ENCODE assay signal across 9 mouse cellular contexts in genomic region chr1:59163030-59163461, GRCm38 (mm10). TPM values are rescaled to one million over a fixed set of nuclear protein-coding genes. Genes with fewer than 3 reads are reported as not detected.
DNase-seq lines count a peak whose midpoint lies in the region; ATAC-seq and TF ChIP-seq lines count a peak whose summit lies in the region.
"Had no signal": no experiment of that assay in that cellular context is flagged by ENCODE, and none has a peak within 500 bp of the region (broad histone marks: within the 10 kb centered on the region; RNA-seq: fewer than 3 reads in every experiment).

Gene Mpp4 (minus strand): TSS chr1:59163389.

- ATAC-seq in midbrain, embryonic 11.5 days (ENCODE audit: low FRiP score): no peak
- no peak for ATAC-seq in midbrain, embryonic 14.5 days (ENCODE audit: low FRiP score, low TSS enrichment)
- ATAC-seq in limb, embryonic 14.5 days (ENCODE audit: low FRiP score, low read depth): no peak

- H3K9me3 ChIP-seq in midbrain, embryonic 11.5 days (ENCODE audit: control insufficient read depth, low read length): no peaks in the 10 kb centered on the region
- no peaks in the 10 kb centered on the region for H3K9me3 ChIP-seq in midbrain, embryonic 14.5 days (ENCODE audit: control insufficient read depth, low read length)
- H3K9me3 ChIP-seq in limb, embryonic 14.5 days (ENCODE audit: control insufficient read depth, low read length): no peaks in the 10 kb centered on the region

- 23% methylated on average over 12 of the region's 12 CpGs for whole genome bisulfite sequencing in midbrain, embryonic 11.5 days
- 27% methylated on average over 12 of the region's 12 CpGs for WGBS in midbrain, embryonic 14.5 days
- 62% methylated on average over 12 of the region's 12 CpGs for WGBS in limb, embryonic 14.5 days

- peaks cover 4% of the 10 kb centered on the region for H3K4me1 ChIP-seq in midbrain, embryonic 11.5 days (ENCODE audit: control insufficient read depth, insufficient read depth, low read length)
- no peaks in the 10 kb centered on the region for H3K4me1 ChIP-seq in midbrain, embryonic 14.5 days (ENCODE audit: control insufficient read depth, insufficient read depth, low read length)
- peaks cover 6% of the 10 kb centered on the region; the same call in 1 of the 2 replicates for H3K4me1 ChIP-seq in limb, embryonic 14.5 days (ENCODE audit: control insufficient read depth, insufficient read depth, low read length)

- H3K27ac ChIP-seq in midbrain, embryonic 11.5 days (ENCODE audit: low read depth, low read length): no peak within 1 kb of the TSS
- no peak within 1 kb of the TSS; the same call in 1 of the 2 replicates for H3K27ac ChIP-seq in midbrain, embryonic 14.5 days (replicated peaks; ENCODE audit: low read depth, low read length)
- 0 out of 2 replicates have a peak within 1 kb of the TSS, but pooled peaks have one; percentile 13 for H3K27ac ChIP-seq in limb, embryonic 14.5 days (replicated peaks; ENCODE audit: low read depth, low read length)

- peak within 1 kb of the TSS; percentile 36; the same call in 1 of the 2 replicates for H3K9ac ChIP-seq in midbrain, embryonic 11.5 days (ENCODE audit: low read length)
- no peak within 1 kb of the TSS for H3K9ac ChIP-seq in midbrain, embryonic 14.5 days (replicated peaks; ENCODE audit: low read length)
- H3K9ac ChIP-seq in limb, embryonic 14.5 days (ENCODE audit: low read depth, low read length, severe bottlenecking): no peak within 1 kb of the TSS
- H3K9ac ChIP-seq: lung, embryonic 14.5 days had no signal

- no peaks in the 10 kb centered on the region; the same call in 1 of the 2 replicates for H3K36me3 ChIP-seq in midbrain, embryonic 11.5 days (ENCODE audit: control insufficient read depth, insufficient read depth, low read length)
- peaks cover 40% of the 10 kb centered on the region for H3K36me3 ChIP-seq in midbrain, embryonic 14.5 days (ENCODE audit: control insufficient read depth, insufficient read depth, low read length)
- peaks cover 28% of the 10 kb centered on the region for H3K36me3 ChIP-seq in limb, embryonic 14.5 days (ENCODE audit: control insufficient read depth, insufficient read depth, low read length)

- no peak within 1 kb of the TSS for H3K4me3 ChIP-seq in midbrain, embryonic 11.5 days (ENCODE audit: low read depth, low read length)
- no peak within 1 kb of the TSS for H3K4me3 ChIP-seq in midbrain, embryonic 14.5 days (replicated peaks; ENCODE audit: low read depth, low read length)
- H3K4me3 ChIP-seq in limb, embryonic 14.5 days (replicated peaks; ENCODE audit: low read length): no peak within 1 kb of the TSS

- H3K27me3 ChIP-seq in midbrain, embryonic 11.5 days (ENCODE audit: control insufficient read depth, insufficient read depth, low read length): no peaks in the 10 kb centered on the region
- no peaks in the 10 kb centered on the region for H3K27me3 ChIP-seq in midbrain, embryonic 14.5 days (ENCODE audit: control insufficient read depth, insufficient read depth, low read length)
- H3K27me3 ChIP-seq in limb, embryonic 14.5 days (ENCODE audit: control insufficient read depth, insufficient read depth, low read length): no peaks in the 10 kb centered on the region

- no peak within 1 kb of the TSS for H3K4me2 ChIP-seq in midbrain, embryonic 11.5 days
- H3K4me2 ChIP-seq in midbrain, embryonic 14.5 days (ENCODE audit: low read length): no peak within 1 kb of the TSS
- H3K4me2 ChIP-seq in limb, embryonic 14.5 days (replicated peaks; ENCODE audit: low read depth, low read length, severe bottlenecking): no peak within 1 kb of the TSS
- H3K4me2 ChIP-seq: lung, embryonic 14.5 days had no signal

- DNase-seq in midbrain, embryonic 11.5 days (ENCODE audit: low spot score, missing footprints): peak; percentile 79
- DNase-seq in midbrain, embryonic 14.5 days: no peak
- DNase-seq in frontal cortex, adult 2 months (ENCODE audit: extremely low spot score in 1 of 2, low spot score in 1 of 2): peak; percentile 72 to 88
- DNase-seq in limb, embryonic 14.5 days (ENCODE audit: low spot score): no peak
- peak; percentile 80 for DNase-seq in thymus, postnatal 25 days
- DNase-seq in spleen, postnatal 4 days (ENCODE audit: low spot score in 2 of 2): no peak
- no peak for DNase-seq in urinary bladder, adult 18-20 months (ENCODE audit: low spot score in 2 of 2)
- no peak for DNase-seq in lung, adult 18-20 months
- DNase-seq: lung, embryonic 14.5 days had no signal

- no peak for TF ChIP-seq POLR2A in limb, embryonic 14.5 days (IDR thresholded peaks at IDR 0.05; ENCODE audit: borderline replicate concordance, extremely low read depth, insufficient read depth, insufficient read length)

RNA-seq across cellular contexts. Expression of gene Mpp4, which starts in this region (rescaled TPM):
- polyA plus RNA-seq in midbrain, embryonic 11.5 days (2014; fragmentation: Nextera tagmentation; extraction: Ambion mirVana): 0.20 and 0.32 TPM in 2 replicates
- 0.89 and 1.4 TPM in 2 replicates for polyA plus RNA-seq in midbrain, embryonic 14.5 days (2014; fragmentation: Nextera tagmentation; extraction: Ambion mirVana)
- polyA plus RNA-seq in frontal cortex, adult 2 months (2012; rRNA removed): 1.5 and 2.5 TPM in 2 replicates
- 1.00 and 1.0 TPM in 2 replicates for polyA plus RNA-seq in limb, embryonic 14.5 days (2012; rRNA removed)
- polyA plus RNA-seq in limb, embryonic 14.5 days (2014; fragmentation: Nextera tagmentation; extraction: Ambion mirVana): 0.32 and 0.40 TPM in 2 replicates

Comparison
In these comparisons a context has a peak if more than half of its experiments do, and no peak if none do; other contexts are left out.
1. Peak in DNase-seq and H3K9ac ChIP-seq in midbrain, embryonic 11.5 days; RNA of the gene not detected or under 1 TPM.
2. DNase-seq: peak in frontal cortex, adult 2 months (2 of 2) and thymus, postnatal 25 days (single experiment); none in midbrain, embryonic 14.5 days (single experiment), limb, embryonic 14.5 days (single experiment), spleen, postnatal 4 days (0 of 2), urinary bladder, adult 18-20 months (0 of 2) and lung, adult 18-20 months (0 of 2).